Mouse (Mus musculus): ENCODE results near the gene Dmc1. TPM values are rescaled to one million over a fixed set of nuclear protein-coding genes. Genes with fewer than 3 reads are reported as not detected.

The Dmc1 gene
- polyA plus RNA-seq (2016; fragmentation: Nextera tagmentation; extraction: Ambion mirVana) = 1.5 TPM in 2 replicates

- Histone ChIP-seq H3K27ac (replicated peaks) (peak within 1 kb of the TSS; percentile 33; the same call in 1 of the 2 replicates), H3K27me3 (ENCODE audit: low read depth, poor library complexity, severe bottlenecking) (peaks cover 31% of the 10 kb centered on the region), H3K4me3 (peak within 1 kb of the TSS; percentile 45), H3K9me3 (replicated peaks) (0 out of 2 replicates have a peak, but pooled peaks cover 4% of the 10 kb centered on the region), H3K4me1 (peaks cover 10% of the 10 kb centered on the region), H3K36me3 (peaks cover 3% of the 10 kb centered on the region; the same call in 1 of the 2 replicates)
- peak; percentile 56 for DNase-seq (ENCODE audit: low spot score)
- WGBS = 13% methylated on average over 37 of the region's 37 CpGs
These were observed at the start of gene Dmc1 for GRCm38 (mm10) chr15:79604990-79605665. Dmc1 (minus strand) TSS chr15:79605109.

DNA sequence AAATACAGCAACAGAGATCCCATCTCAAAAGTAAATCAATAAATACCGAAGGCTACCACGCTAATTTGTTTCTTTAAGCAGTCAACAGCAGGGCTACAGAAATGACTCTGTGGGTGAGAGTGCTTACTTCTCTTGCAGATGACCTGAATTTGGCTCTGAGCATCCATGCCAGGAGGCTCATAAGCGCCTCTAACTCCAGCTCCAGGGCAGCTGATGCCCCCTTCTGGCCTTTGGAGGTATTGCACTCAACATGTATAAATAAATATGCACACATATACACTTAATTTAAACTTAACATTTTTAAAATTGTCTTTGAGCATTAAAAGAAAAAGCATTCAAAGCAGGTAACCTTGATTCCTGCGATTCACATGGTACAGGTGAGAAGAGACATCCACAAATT lies 46.6 kb upstream of the Dmc1 start:
- Histone ChIP-seq H3K4me3 (no peak overlapping the region), H3K36me3 (peaks cover 41% of the 10 kb centered on the region), H3K4me1 (no peaks in the 10 kb centered on the region), H3K27ac (replicated peaks) (no peak overlapping the region), H3K9me3 (replicated peaks) (no peaks in the 10 kb centered on the region), H3K27me3 (ENCODE audit: low read depth, poor library complexity, severe bottlenecking) (no peaks in the 10 kb centered on the region)
- no peak for DNase-seq (ENCODE audit: low spot score)
- 76% methylated on average over 4 of the region's 4 CpGs for WGBS

- Histone ChIP-seq H3K4me1 (no peaks in the 10 kb centered on the region), H3K9me3 (replicated peaks) (no peaks in the 10 kb centered on the region), H3K27ac (replicated peaks) (no peak overlapping the region), H3K4me3 (no peak overlapping the region), H3K36me3 (peaks cover 41% of the 10 kb centered on the region), H3K27me3 (ENCODE audit: low read depth, poor library complexity, severe bottlenecking) (no peaks in the 10 kb centered on the region)
- peak; percentile 37 for DNase-seq (ENCODE audit: low spot score)
These were observed 45.7 kb upstream of the Dmc1 start for GRCm38 (mm10) chr15:79650569-79650968.

GRCm38 (mm10) chr15:79648130-79648529 lies 43.2 kb upstream of the Dmc1 start:
- Histone ChIP-seq H3K36me3 (peaks cover 44% of the 10 kb centered on the region), H3K9me3 (replicated peaks) (no peaks in the 10 kb centered on the region), H3K27me3 (ENCODE audit: low read depth, poor library complexity, severe bottlenecking) (no peaks in the 10 kb centered on the region), H3K4me3 (no peak overlapping the region), H3K27ac (replicated peaks) (no peak overlapping the region), H3K4me1 (no peaks in the 10 kb centered on the region)
- DNase-seq (ENCODE audit: low spot score) = no peak
- WGBS = 90% methylated on average over 12 of the region's 12 CpGs

GRCm38 (mm10) chr15:79645483-79645882 lies 40.6 kb upstream of the Dmc1 start:
- Histone ChIP-seq H3K9me3 (replicated peaks) (no peaks in the 10 kb centered on the region), H3K27ac (replicated peaks) (no peak overlapping the region), H3K36me3 (peaks cover 58% of the 10 kb centered on the region), H3K27me3 (ENCODE audit: low read depth, poor library complexity, severe bottlenecking) (no peaks in the 10 kb centered on the region), H3K4me1 (no peaks in the 10 kb centered on the region), H3K4me3 (no peak overlapping the region)
- 86% methylated on average over 2 of the region's 2 CpGs for WGBS
- no peak for DNase-seq (ENCODE audit: low spot score)

- WGBS = 83% methylated on average over 12 of the region's 12 CpGs
- Histone ChIP-seq H3K9me3 (replicated peaks) (no peaks in the 10 kb centered on the region), H3K4me3 (no peak overlapping the region), H3K36me3 (peaks cover 56% of the 10 kb centered on the region), H3K4me1 (no peaks in the 10 kb centered on the region), H3K27me3 (ENCODE audit: low read depth, poor library complexity, severe bottlenecking) (no peaks in the 10 kb centered on the region), H3K27ac (replicated peaks) (no peak overlapping the region)
- DNase-seq (ENCODE audit: low spot score) = no peak
These were observed 36.4 kb upstream of the Dmc1 start for GRCm38 (mm10) chr15:79641135-79641817.

GRCm38 (mm10) chr15:79630471-79630870 lies 25.6 kb upstream of the Dmc1 start:
- no peak for DNase-seq (ENCODE audit: low spot score)

GRCm38 (mm10) chr15:79619770-79620414 lies 15.0 kb upstream of the Dmc1 start:
- H3K9me3 ChIP-seq (replicated peaks) = no peaks in the 10 kb centered on the region
- no peaks in the 10 kb centered on the region for H3K4me1 ChIP-seq
- 81% methylated on average over 11 of the region's 11 CpGs for WGBS
- H3K4me3 ChIP-seq = no peak overlapping the region
- H3K36me3 ChIP-seq = peaks cover 86% of the 10 kb centered on the region
- no peak overlapping the region for H3K27ac ChIP-seq (replicated peaks)
- DNase-seq (ENCODE audit: low spot score) = no peak
- no peaks in the 10 kb centered on the region for H3K27me3 ChIP-seq (ENCODE audit: low read depth, poor library complexity, severe bottlenecking)

More at GRCm38 (mm10) chr15:79630471-79630870, 25.6 kb upstream of the Dmc1 start:
- 62% methylated on average over 2 of the region's 2 CpGs for WGBS
- H3K27me3 ChIP-seq (ENCODE audit: low read depth, poor library complexity, severe bottlenecking) = no peaks in the 10 kb centered on the region
- no peak overlapping the region for H3K4me3 ChIP-seq
- H3K9me3 ChIP-seq (replicated peaks) = no peaks in the 10 kb centered on the region; the same call in 1 of the 2 replicates
- H3K4me1 ChIP-seq = no peaks in the 10 kb centered on the region
- H3K27ac ChIP-seq (replicated peaks) = no peak overlapping the region
- peaks cover 82% of the 10 kb centered on the region for H3K36me3 ChIP-seq

DNA sequence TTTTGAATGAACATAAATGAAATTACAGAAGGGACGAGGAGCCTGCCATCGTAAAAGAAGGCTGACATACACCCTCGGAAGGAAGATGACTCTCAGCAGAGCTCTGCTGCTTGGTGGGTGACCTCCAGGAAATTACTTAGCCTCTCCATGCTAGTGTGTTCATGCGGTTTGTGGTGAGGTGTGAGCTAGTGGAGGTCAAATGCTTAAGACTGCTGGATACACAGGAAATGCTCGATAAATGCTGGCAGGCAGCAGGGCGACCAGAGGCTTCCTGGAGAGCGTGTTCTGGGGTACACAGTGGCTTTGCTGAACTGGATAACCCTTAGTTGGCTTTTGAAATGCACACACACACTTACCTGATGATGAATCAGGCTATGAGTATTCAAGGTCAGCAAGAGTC lies 13.5 kb upstream of the Dmc1 start:
- Histone ChIP-seq H3K27me3 (ENCODE audit: low read depth, poor library complexity, severe bottlenecking) (no peaks in the 10 kb centered on the region), H3K9me3 (replicated peaks) (no peaks in the 10 kb centered on the region), H3K4me1 (no peaks in the 10 kb centered on the region), H3K36me3 (peaks cover 84% of the 10 kb centered on the region), H3K4me3 (no peak overlapping the region), H3K27ac (replicated peaks) (no peak overlapping the region)
- 89% methylated on average over 7 of the region's 7 CpGs for WGBS
- DNase-seq (ENCODE audit: low spot score) = no peak

DNA sequence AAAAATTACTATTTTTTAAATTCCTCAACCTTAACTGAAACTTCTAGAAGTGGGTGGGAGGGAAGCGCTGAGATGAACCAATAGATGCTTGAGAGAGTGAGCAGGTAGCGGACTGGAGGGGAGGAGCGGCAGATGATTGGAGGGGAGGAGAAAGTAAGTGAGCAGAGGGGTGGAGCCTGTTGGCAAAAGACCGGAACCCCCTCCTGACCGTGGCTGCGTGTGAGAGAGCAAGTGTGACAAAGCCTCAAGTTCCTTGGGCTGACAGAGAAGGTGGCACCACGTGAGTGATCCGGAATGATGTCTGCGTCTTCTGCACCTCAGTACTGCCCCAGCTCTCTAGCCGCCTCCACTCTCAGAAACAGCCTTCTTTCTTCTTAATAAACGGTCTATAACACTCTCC lies 12.2 kb upstream of the Dmc1 start:
- no peak overlapping the region for H3K4me3 ChIP-seq
- no peaks in the 10 kb centered on the region for H3K27me3 ChIP-seq (ENCODE audit: low read depth, poor library complexity, severe bottlenecking)
- 81% methylated on average over 11 of the region's 11 CpGs for WGBS
- no peak for DNase-seq (ENCODE audit: low spot score)
- H3K4me1 ChIP-seq = no peaks in the 10 kb centered on the region
- H3K27ac ChIP-seq (replicated peaks) = no peak overlapping the region
- H3K9me3 ChIP-seq (replicated peaks) = no peaks in the 10 kb centered on the region
- H3K36me3 ChIP-seq = peaks cover 84% of the 10 kb centered on the region

- WGBS = 93% methylated on average over 5 of the region's 5 CpGs
- no peaks in the 10 kb centered on the region for H3K4me1 ChIP-seq
- H3K27ac ChIP-seq (replicated peaks) = no peak overlapping the region
- no peaks in the 10 kb centered on the region for H3K9me3 ChIP-seq (replicated peaks)
- H3K36me3 ChIP-seq = peaks cover 81% of the 10 kb centered on the region
- H3K27me3 ChIP-seq (ENCODE audit: low read depth, poor library complexity, severe bottlenecking) = no peaks in the 10 kb centered on the region
- H3K4me3 ChIP-seq = no peak overlapping the region
- DNase-seq (ENCODE audit: low spot score) = no peak
These were observed 11.8 kb upstream of the Dmc1 start for GRCm38 (mm10) chr15:79616729-79617128.

GRCm38 (mm10) chr15:79615501-79615900 lies 10.6 kb upstream of the Dmc1 start:
- WGBS = 91% methylated on average over 7 of the region's 7 CpGs
- no peak for DNase-seq (ENCODE audit: low spot score)
- H3K9me3 ChIP-seq (replicated peaks) = no peaks in the 10 kb centered on the region
- H3K27ac ChIP-seq (replicated peaks) = no peak overlapping the region
- H3K36me3 ChIP-seq = peaks cover 81% of the 10 kb centered on the region
- no peak overlapping the region for H3K4me3 ChIP-seq
- no peaks in the 10 kb centered on the region for H3K27me3 ChIP-seq (ENCODE audit: low read depth, poor library complexity, severe bottlenecking)
- H3K4me1 ChIP-seq = no peaks in the 10 kb centered on the region

DNA sequence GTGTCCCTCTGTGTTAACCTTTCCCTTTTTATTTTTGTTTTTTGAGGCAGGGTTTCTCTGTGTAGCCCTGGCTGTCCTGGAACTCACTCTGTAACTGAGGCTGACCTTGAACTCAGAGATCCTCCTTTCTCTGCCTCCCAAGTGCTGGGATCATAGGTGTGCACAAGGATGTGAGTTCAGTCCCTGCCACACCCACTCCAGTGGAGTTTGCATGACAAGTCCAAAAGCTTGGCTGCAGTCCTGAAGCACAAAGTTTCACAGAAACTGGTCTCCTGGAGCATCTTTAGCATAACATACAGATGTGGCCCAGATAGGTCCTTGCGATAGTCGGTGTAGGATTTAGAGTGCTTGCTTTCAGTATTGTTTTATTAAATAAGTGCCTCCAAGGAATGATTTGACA lies 4.3 kb upstream of the Dmc1 start:
- DNase-seq (ENCODE audit: low spot score) = no peak
- Histone ChIP-seq H3K36me3 (peaks cover 36% of the 10 kb centered on the region), H3K9me3 (replicated peaks) (no peaks in the 10 kb centered on the region), H3K4me3 (no peak overlapping the region), H3K27me3 (ENCODE audit: low read depth, poor library complexity, severe bottlenecking) (peaks cover 20% of the 10 kb centered on the region), H3K4me1 (peaks cover 10% of the 10 kb centered on the region), H3K27ac (replicated peaks) (no peak overlapping the region)
- WGBS = 94% methylated on average over 2 of the region's 2 CpGs
